Mouse (Mus musculus) monocyte, adult 59 days (primary cell): ENCODE data around the gene Rpl13. TPM values are rescaled to one million over a fixed set of nuclear protein-coding genes. Genes with fewer than 3 reads are reported as not detected.

ENCODE experiments used
- total RNA-seq, 2 experiments: library from RNA; stranded (reverse); gene quantifications; one replicate each; pipeline ENCODE4 v1.2.4; 2023

Rpl13 gene
- 100 to 1,000 TPM; 788 to 834 TPM for total RNA-seq

DNA sequence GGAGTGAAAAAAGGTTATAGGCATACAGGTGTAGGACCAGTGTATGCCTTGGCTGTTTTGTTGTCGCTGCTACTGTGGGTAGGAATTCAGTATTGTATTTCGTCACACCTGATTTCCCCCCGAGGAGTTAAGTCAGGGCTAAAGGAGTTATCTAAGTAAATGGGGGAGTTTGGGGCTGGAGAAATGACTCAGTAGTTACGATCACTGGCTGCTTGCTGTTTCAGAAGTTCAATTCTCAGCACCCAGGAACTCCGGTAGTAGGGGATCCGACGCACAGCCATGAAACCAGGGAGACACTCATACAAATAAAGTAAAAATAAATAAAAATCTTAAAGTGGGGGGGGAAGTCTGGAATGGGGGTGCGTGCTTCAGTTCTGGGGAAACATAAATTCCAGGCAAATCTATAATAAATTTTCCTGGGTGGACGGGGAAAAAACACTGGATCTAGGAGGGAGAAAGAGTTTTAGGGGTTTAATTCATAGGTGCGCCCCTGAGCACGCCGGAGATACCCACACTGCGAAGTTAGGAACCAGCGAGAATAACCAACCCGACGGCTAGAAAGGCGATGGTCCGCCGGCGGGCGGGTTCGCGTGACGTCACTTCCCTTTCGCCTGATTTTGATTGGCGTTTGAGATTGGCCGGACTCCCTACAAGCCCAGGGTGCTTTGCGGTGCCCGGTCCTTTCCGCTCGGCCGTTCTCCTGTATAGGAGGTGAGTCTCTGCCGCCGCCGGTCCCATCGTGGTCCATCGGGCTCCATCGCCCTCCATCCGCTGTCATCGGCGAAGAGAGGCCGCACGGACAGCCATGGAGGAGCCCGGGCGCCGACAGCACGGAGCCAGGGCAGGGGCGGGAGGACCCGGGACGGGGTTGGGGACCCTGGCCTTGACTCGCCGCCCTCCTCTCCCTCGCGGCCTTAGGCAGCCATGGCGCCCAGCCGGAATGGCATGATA is at the start of gene Rpl13:
Gene Rpl13, plus strand, starts transcription at position 616 of the 951 bp plus-strand sequence.

DNA sequence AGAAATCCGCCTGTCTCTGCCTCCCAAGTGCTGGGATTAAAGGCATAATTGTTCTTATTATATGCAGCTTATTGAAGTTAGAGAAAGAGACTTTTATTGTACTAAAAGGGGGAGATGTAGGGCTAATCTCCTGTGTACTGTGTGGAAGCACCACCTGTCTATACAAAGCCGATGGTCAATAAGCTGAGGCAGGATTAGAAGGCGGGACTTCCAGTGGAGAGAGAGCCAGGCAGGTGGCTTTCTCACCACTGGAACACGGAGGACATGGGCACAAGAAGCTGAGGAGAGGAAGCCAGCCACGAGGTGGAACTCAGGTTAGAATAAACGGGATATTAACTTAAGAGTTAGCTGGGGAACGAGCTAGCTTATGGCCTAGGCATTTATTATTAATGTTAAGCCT is 39.4 kb upstream of the Rpl13 start, which contains the start of gene Spg7:
Gene Spg7, plus strand, starts transcription at position 222 of the 400 bp plus-strand sequence.

DNA sequence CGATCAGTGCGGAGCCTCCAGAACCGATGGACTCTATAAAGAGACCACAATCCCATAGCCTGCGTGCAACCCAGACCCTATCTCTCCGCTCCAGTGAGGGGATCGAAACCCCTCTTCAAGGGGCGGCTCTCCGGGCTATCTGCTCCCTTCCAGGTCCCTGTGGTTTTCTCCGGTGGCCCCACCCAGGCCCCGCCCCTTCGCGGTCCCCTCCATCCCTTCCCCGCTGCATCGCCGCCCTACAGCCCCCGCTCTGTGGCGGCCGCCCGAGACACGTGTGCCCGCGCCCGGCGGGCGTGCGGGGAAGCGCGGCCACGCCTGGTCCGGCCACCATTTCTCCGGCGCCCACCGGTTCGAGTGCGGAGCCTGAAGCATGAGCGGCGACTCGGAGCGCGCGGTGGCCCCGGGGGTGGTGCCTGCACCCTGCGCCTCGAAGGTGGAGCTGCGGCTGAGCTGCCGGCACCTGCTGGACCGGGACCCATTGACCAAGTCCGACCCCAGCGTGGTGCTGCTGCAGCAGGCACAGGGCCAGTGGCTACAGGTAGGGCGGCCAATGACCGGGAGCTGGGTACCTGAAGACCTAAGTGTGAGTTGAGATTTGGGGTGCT is 15.1 kb downstream of the Rpl13 start, which contains the start of gene Cpne7:
Gene Cpne7, plus strand, starts transcription at position 248 of the 605 bp plus-strand sequence.

Other genes with a start within 250 kb of the Rpl13 start
- 100 to 1,000 TPM; 187 to 205 TPM for gene Ankrd11, start 60.1 kb upstream of the Rpl13 start, total RNA-seq
- 10 to 100 TPM; 36.4 to 49.9 TPM for gene Spg7, start 39.4 kb upstream of the Rpl13 start, total RNA-seq
- not detected for gene Cpne7, start 15.0 kb downstream of the Rpl13 start, total RNA-seq
- not detected for gene Sult5a1, start 56.0 kb downstream of the Rpl13 start, total RNA-seq
- not detected for gene Dpep1, start 83.9 kb downstream of the Rpl13 start, total RNA-seq
- 10 to 100 TPM; 64.5 to 85.4 TPM for gene Chmp1a, start 110.4 kb downstream of the Rpl13 start, total RNA-seq
- gene Spata33, start 110.5 kb downstream of the Rpl13 start, total RNA-seq, result not detected
- gene Cdk10, start 122.5 kb downstream of the Rpl13 start, total RNA-seq, result 10 to 100 TPM; 39.0 to 46.4 TPM
- gene Spata2l, start 133.9 kb downstream of the Rpl13 start, total RNA-seq, result 1 to 10 TPM; 4.3 to 5.1 TPM
- 10 to 100 TPM; 27.8 to 36.5 TPM for gene Zfp276, start 151.8 kb downstream of the Rpl13 start, total RNA-seq
- gene Vps9d1, start 152.0 kb downstream of the Rpl13 start, total RNA-seq, result 10 to 100 TPM; 67.4 to 82.9 TPM
- gene Fanca, start 216.2 kb downstream of the Rpl13 start, total RNA-seq, result 10 to 100 TPM; 45.7 to 58.2 TPM
- not detected for gene Spire2, start 230.4 kb downstream of the Rpl13 start, total RNA-seq